Mouse (Mus musculus) spleen, adult 2 months (tissue): ENCODE results near the gene Gbgt1.

Experiments
- CTCF ChIP-seq: fragments of 200-500 bp; IDR thresholded peaks from 2 replicates; pipeline ENCODE4 v1.5.1; 2011; ENCODE audit warnings: mild to moderate bottlenecking, inconsistent platforms; ENCODE audit not compliant: insufficient read depth, insufficient read length, insufficient replicate concordance; ENCODE audit errors: extremely low read depth
- POLR2A ChIP-seq: fragments of 200-500 bp; IDR thresholded peaks from 2 replicates; pipeline ENCODE4 v1.6.1; 2011; ENCODE audit warnings: low read depth, low read length, inconsistent platforms

DNA sequence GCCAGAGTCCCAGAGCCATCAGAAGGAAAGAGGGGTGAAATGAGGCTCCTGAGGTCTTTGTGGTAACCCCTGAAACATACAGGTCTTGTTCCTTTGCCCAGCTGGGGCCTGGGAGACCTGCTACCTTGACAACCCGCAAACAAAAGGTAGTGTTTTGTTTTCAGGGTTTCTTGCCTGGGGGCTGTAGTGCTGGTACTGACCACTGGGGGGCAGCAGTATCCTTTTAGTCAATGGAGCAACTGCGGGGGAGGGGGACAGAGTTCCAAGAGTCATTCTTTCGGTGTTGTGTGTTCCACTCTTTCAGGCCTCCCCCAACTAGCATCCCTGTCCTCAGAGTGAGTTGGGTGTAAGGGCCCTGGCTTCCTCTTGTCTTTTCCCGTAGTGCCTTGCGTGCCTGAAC is 17.8 kb downstream of the Gbgt1 start:
- TF ChIP-seq CTCF (peak; percentile 81; the same call in 1 of the 2 replicates), POLR2A (no peak)
